15 mouse cellular contexts compared by ENCODE assay signal in genomic region chr10:114701791-114702190, GRCm38 (mm10).
"Had no signal": no experiment of that assay in that cellular context is flagged by ENCODE, and none has a peak within 500 bp of the region (broad histone marks: within the 10 kb centered on the region; RNA-seq: fewer than 3 reads in every experiment).

No protein-coding gene starts in this region.

- H3K4me1 ChIP-seq: midbrain, embryonic 10.5 days; midbrain, embryonic 12.5 days; midbrain, embryonic 15.5 days; neural tube, embryonic 12.5 days; stomach, embryonic 15.5 days had no signal

- H3K4me3 ChIP-seq: midbrain, embryonic 10.5 days; midbrain, embryonic 12.5 days; midbrain, embryonic 15.5 days; myocyte; neural tube, embryonic 12.5 days; stomach, embryonic 15.5 days had no signal

- H3K4me2 ChIP-seq: lung, embryonic 14.5 days; midbrain, embryonic 12.5 days; midbrain, embryonic 15.5 days; neural tube, embryonic 12.5 days; stomach, embryonic 15.5 days had no signal

- H3K27me3 ChIP-seq: midbrain, embryonic 12.5 days; midbrain, embryonic 15.5 days; neural tube, embryonic 12.5 days; stomach, embryonic 15.5 days had no signal

- DNase-seq: lung, adult 18-20 months; lung, embryonic 14.5 days; lung, postnatal 10 days; lung, postnatal 4 days; right cerebral cortex, postnatal 14 days; thymus, adult 2 months; thymus, postnatal 25 days; thymus, postnatal 4 days had no signal

- H3K9ac ChIP-seq: lung, embryonic 14.5 days; midbrain, embryonic 12.5 days; midbrain, embryonic 15.5 days; neural tube, embryonic 12.5 days; stomach, embryonic 15.5 days had no signal

- H3K36me3 ChIP-seq: midbrain, embryonic 10.5 days; midbrain, embryonic 12.5 days; midbrain, embryonic 15.5 days; neural tube, embryonic 12.5 days; stomach, embryonic 15.5 days had no signal

- ATAC-seq: midbrain, embryonic 15.5 days had no signal

- H3K9me3 ChIP-seq: midbrain, embryonic 10.5 days; midbrain, embryonic 12.5 days; midbrain, embryonic 15.5 days; neural tube, embryonic 12.5 days; stomach, embryonic 15.5 days had no signal

- H3K27ac ChIP-seq: midbrain, embryonic 10.5 days; midbrain, embryonic 12.5 days; midbrain, embryonic 15.5 days; neural tube, embryonic 12.5 days; stomach, embryonic 15.5 days; stomach, postnatal 0 days had no signal
